Mouse (Mus musculus) small intestine, adult 2 months (tissue): ENCODE data around the gene Ehd2. TPM values are rescaled to one million over a fixed set of nuclear protein-coding genes. Genes with fewer than 3 reads are reported as not detected.

Source experiments
- H3K27ac ChIP-seq: fragments of 200-500 bp; 2 replicates; pipeline ENCODE4 v1.5.1; 2012; ENCODE audit warnings: low read depth, low read length, control low read depth, inconsistent platforms; ENCODE audit not compliant: insufficient read depth
- H3K27me3 ChIP-seq: fragments of 200-500 bp; 2 replicates; pipeline ENCODE4 v1.6.1; 2012; ENCODE audit warnings: mild to moderate bottlenecking, moderate library complexity, low read length, inconsistent platforms; ENCODE audit not compliant: control insufficient read depth, insufficient read depth
- H3K36me3 ChIP-seq: fragments of 200-500 bp; 2 replicates; pipeline ENCODE4 v1.6.1; 2012; ENCODE audit warnings: mild to moderate bottlenecking, low read length, control low read depth, inconsistent platforms; ENCODE audit not compliant: control insufficient read depth, insufficient read depth
- H3K4me1 ChIP-seq: fragments of 200-500 bp; 2 replicates; pipeline ENCODE4 v1.6.1; 2012; ENCODE audit warnings: low read length, inconsistent platforms, mixed read lengths; ENCODE audit not compliant: control insufficient read depth, insufficient read depth, insufficient read length
- H3K4me3 ChIP-seq: fragments of 200-500 bp; 2 replicates; pipeline ENCODE4 v1.5.1; 2012; ENCODE audit warnings: low read depth, mild to moderate bottlenecking, control low read depth, inconsistent platforms, low read length, moderate library complexity
- CTCF ChIP-seq: fragments of 200-500 bp; IDR thresholded peaks from 2 replicates; pipeline ENCODE4 v1.5.1; 2012; ENCODE audit warnings: low read depth, mild to moderate bottlenecking, control low read depth, inconsistent platforms, low read length, moderate library complexity, mixed read lengths; ENCODE audit not compliant: insufficient replicate concordance, insufficient read length; ENCODE audit errors: extremely low read depth
- POLR2A ChIP-seq: fragments of 200-500 bp; IDR thresholded peaks from 2 replicates; pipeline ENCODE4 v1.6.1; 2012; ENCODE audit warnings: low read depth, mild to moderate bottlenecking, control low read depth, inconsistent platforms, low read length, moderate library complexity
- WGBS: fragments of 180-500 bp; shearing (Covaris S2); methylation state at CpG from one replicate; pipeline ENCODE4 v1.1.7; 2018; 5-methylcytosine and 5-hydroxymethylcytosine counted together
- polyA plus RNA-seq: library from polyadenylated mRNA; depleted of rRNA; stranded (reverse); fragments of >200 nt; gene quantifications from 2 replicates; pipeline ENCODE4 v1.2.3, GENCODE M21; 2012; rRNA removed

Gene Ehd2
- 11.9 and 14.5 TPM in 2 replicates for polyA plus RNA-seq

GRCm38 (mm10) chr7:15967312-15967711 is at the start of gene Ehd2:
TSS of gene Ehd2 (minus strand) at chr7:15967567.
- Histone ChIP-seq H3K4me3 (peak within 1 kb of the TSS; percentile 60), H3K27me3 (no peaks in the 10 kb centered on the region), H3K27ac (peak within 1 kb of the TSS; percentile 42), H3K36me3 (peaks cover 12% of the 10 kb centered on the region), H3K4me1 (peaks cover 9% of the 10 kb centered on the region)
- WGBS, result 4% methylated on average over 22 of the region's 22 CpGs
- TF ChIP-seq POLR2A, result 0 out of 2 replicates have a peak, but pooled peaks have one; percentile 27
- TF ChIP-seq CTCF, result peak; percentile 81

- peaks cover 53% of the 10 kb centered on the region for H3K4me1 ChIP-seq
- H3K27ac ChIP-seq, result peak overlapping the region; percentile 31; the same call in 1 of the 2 replicates
- TF ChIP-seq CTCF (no peak), POLR2A (no peak)
- no peaks in the 10 kb centered on the region for H3K36me3 ChIP-seq
- no peaks in the 10 kb centered on the region for H3K27me3 ChIP-seq
- WGBS, result 82% methylated on average over 5 of the region's 5 CpGs
- H3K4me3 ChIP-seq, result no peak overlapping the region
Measured at GRCm38 (mm10) chr7:16015384-16015783, 48.0 kb upstream of the Ehd2 start.

- no peaks in the 10 kb centered on the region for H3K36me3 ChIP-seq
- peaks cover 50% of the 10 kb centered on the region for H3K4me1 ChIP-seq
- H3K4me3 ChIP-seq, result no peak overlapping the region
- 61% methylated on average over 8 of the region's 8 CpGs for WGBS
- H3K27me3 ChIP-seq, result no peaks in the 10 kb centered on the region
- H3K27ac ChIP-seq, result peak overlapping the region; percentile 21; the same call in 1 of the 2 replicates
- TF ChIP-seq CTCF (no peak), POLR2A (no peak)
Measured at GRCm38 (mm10) chr7:16014521-16015175, 47.3 kb upstream of the Ehd2 start.

GRCm38 (mm10) chr7:16013722-16014275 is 46.4 kb upstream of the Ehd2 start:
- Histone ChIP-seq H3K27ac (no peak overlapping the region), H3K36me3 (no peaks in the 10 kb centered on the region), H3K4me3 (no peak overlapping the region), H3K27me3 (no peaks in the 10 kb centered on the region), H3K4me1 (peaks cover 46% of the 10 kb centered on the region)
- TF ChIP-seq CTCF (no peak), POLR2A (no peak)
- 75% methylated on average over 5 of the region's 5 CpGs for WGBS

GRCm38 (mm10) chr7:16012576-16013263 is 45.4 kb upstream of the Ehd2 start:
- 60% methylated on average over 11 of the region's 11 CpGs for WGBS

GRCm38 (mm10) chr7:16011418-16012085 is 44.2 kb upstream of the Ehd2 start:
- TF ChIP-seq CTCF, result no peak
- TF ChIP-seq POLR2A, result no peak; the same call in 1 of the 2 replicates
- peak overlapping the region; percentile 34 for H3K4me3 ChIP-seq

More at GRCm38 (mm10) chr7:16012576-16013263, 45.4 kb upstream of the Ehd2 start:
- Histone ChIP-seq H3K36me3 (no peaks in the 10 kb centered on the region), H3K27me3 (no peaks in the 10 kb centered on the region), H3K4me1 (peaks cover 38% of the 10 kb centered on the region), H3K4me3 (peak overlapping the region; percentile 35), H3K27ac (peak overlapping the region; percentile 94)
- TF ChIP-seq CTCF (peak; percentile 77; the same call in 1 of the 2 replicates), POLR2A (no peak)

More at GRCm38 (mm10) chr7:16011418-16012085, 44.2 kb upstream of the Ehd2 start:
- WGBS, result 21% methylated on average over 7 of the region's 7 CpGs
- Histone ChIP-seq H3K27ac (peak overlapping the region; percentile 94), H3K27me3 (no peaks in the 10 kb centered on the region), H3K4me1 (peaks cover 38% of the 10 kb centered on the region; the same call in 1 of the 2 replicates), H3K36me3 (no peaks in the 10 kb centered on the region)
